Mouse (Mus musculus) kidney, postnatal 25 days (tissue): ENCODE data around the gene Casc1.

ENCODE experiments used
- DNase-seq, 2 experiments: peaks; one replicate each; pipeline ENCODE4 v3.0.0; 2021; ENCODE audit warnings: mixed read lengths in 2 of 2

Casc1 gene

DNA sequence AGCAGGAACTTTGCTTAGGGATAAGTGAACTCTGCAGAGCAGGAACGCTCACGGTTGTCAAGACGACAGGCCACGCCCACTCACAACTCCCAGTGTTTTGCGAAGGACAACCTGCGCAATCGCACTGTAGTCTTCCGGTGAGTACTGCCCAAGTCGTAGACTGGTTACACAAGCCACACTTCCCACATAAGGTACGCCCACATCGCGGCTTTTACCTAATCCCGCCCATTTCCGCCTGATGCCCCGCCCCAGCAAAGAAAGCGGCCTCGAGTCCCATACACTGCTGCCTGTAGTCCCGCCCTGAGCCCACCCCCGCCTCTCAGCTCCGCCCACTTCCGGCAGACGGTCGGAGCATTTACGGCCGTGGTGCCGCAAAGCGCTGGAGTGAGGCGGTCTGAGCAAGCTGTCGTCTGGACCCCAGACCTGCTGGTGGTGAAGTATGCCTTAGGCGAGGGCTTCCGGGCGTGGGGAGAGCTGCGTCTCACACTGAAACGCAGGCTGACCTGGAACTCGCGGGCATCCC is at the start of gene Casc1, which contains the start of gene Etfrf1:
TSS of gene Casc1 (minus strand) at position 190 of the 523 bp plus-strand sequence.
TSS of gene Etfrf1 (plus strand) at position 319 of the 523 bp plus-strand sequence.
- peak; percentile 100 for DNase-seq

DNA sequence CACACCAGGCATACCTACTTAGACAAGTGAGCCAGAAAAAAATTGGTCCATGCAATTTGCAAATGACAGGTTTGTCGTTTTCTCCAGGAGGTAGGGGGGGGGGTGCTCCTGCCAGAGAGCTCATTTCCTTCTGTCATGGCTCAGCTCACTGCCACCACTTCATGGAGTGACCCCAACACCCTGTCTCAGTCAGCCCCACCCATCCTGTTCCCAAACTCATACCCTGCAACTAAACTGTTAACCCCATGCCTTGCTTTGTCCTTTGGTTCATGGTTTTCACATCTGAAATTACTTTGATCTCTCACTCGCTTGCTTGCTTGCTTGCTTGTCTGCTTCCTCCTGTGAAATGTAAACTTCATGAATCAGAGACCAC is 45.9 kb upstream of the Casc1 start:
- no peak for DNase-seq

DNA sequence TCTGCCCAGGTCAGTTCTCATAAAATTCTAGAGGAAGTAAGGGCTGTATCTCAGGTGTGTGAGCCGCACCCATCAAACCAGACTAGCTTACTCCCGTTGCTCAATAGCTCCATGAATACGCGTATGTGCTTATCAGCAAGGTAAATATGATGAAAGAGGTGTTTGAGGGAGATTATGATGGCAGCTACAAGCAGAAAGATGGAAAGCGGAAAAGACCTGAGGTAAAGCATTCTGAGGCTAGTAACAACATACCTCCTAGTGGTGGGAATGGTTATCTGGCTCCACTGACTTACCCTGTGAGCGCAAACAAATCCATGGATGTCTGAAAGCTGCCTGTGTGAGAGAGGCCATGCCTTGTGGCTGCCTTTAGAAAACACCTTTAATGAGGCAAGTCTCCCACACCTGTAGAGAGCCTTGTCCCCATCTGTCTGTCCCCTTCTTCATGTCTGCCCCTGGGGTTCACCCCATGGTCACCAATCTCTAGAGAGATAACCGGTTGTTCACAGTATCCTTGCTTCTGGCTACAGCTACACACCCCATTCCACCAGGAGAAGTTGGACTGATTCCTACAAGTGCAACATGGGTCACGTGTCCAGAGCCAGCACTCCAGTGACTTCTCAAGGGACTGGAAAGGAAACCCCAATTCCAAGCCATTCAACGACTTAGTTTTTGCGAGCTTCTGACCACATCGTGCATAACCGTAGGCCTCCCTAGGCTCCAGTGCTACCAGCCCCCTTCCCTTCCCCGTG is 45.3 kb upstream of the Casc1 start:
- peak; percentile 30 to 51 for DNase-seq

DNA sequence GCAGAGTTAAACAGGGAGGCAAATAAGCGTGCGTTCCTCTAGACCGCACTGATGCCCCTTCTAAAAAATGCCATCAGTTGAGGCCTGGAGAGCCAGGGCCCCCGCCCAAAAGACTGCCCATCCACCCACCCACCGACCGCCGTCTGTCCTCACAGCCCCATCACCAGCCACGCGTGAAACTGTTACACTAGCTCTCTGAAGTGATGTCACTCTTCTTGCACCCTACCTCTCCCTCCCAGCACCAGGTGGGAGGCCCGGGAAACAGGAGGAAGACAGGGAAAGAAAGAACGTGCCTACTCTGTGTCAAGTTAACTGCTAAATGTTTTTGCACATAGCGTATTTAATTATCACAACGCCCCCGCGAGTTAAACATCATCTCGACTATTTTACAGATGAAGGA is 40.0 kb upstream of the Casc1 start:
- DNase-seq, result no peak

DNA sequence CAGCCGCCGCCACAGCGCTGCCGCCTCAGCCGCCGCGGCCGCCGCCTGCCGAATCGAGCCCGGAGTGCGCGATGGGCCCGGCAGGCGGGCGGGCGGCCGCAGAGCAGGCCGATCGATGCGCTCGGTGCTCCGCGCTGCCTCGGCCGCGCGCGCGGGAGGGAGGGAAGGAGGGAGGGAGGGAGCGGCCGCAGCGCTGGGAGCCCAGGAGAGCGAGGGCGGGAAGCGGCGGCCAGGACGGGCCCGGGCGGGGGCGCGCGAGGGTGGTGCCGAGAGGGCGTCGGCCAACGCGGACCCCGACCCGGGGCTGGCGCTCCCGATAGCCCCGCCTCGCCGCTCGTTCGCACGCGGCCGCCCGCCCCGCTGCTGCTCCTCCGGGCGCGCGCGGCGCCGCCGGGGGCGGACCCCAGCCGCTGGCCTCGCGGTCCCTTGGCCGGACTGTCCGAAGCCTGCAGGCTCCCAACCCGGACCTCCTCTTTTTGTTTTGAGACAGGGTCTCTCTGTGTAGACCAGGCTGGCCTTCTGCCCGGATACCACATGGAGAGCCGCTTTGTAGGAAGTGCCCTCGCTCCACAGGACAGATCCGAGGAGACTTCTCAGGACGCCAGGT is 39.5 kb upstream of the Casc1 start, which contains the start of gene Kras:
TSS of gene Kras (minus strand) at position 55 of the 607 bp plus-strand sequence.
- peak; percentile 90 to 96 for DNase-seq

DNA sequence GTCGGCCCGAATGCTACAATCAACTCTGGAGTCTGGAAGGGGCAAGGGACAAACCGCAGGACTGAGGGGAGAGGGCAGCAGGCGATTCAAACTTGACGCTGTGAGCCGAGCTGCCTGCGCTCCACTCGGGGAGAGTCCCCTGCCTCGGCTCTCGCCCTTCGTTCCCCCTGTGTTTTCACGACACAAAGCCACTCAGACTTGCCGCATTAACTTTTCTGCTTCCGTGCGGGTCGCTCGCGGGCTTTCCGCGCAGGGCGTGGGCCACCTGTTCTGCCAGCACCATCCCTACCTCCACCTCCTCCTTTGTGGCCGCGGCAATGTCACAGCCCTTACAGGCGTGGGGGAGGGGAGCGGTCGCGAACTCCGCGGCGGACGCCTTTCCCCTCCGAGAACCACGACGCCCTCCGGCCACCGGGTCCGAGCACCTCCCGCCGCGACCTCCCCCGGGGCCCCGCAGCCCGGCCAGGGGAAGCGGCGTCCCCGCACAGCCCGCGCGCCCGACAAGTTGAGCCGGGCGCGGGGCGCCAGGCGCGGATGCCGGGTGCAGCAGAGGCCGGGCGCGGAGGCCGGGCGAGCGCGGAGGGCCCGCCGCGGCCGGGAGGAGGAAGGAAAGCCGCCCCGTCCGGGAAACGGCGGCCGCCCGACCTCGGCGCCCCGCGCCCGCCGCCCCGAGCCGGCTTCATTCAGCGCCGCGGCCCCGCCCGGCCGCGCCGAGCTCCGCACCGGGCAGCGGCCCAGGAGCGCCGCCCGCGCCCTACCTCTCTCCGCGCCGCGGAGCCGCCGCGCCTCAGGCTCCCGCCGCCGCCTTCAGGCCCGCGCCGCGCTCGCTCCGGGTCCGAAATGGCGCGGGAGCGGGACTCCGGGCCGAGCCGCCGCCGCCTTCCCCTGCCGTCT is 38.7 kb upstream of the Casc1 start:
- DNase-seq, result peak; percentile 62 to 68

DNA sequence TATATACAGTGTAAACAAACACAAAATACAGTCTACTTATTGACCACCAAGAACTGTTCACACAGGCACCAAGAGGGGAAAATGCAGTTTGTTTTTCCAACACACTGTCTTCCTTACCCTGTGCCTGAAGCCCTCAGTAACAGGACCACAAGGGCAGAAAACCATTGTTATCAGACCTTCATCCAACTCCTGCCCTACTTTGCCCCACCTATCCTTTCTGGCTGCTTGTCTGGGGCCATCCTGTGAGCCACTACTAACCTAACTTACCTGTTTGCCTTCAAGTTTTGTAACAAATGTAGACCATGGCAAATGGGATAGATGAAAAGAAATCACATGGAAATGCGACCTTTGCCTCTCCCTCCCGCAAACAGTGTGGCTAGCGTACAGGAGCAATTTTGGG is 37.1 kb upstream of the Casc1 start:
- DNase-seq, result no peak

DNA sequence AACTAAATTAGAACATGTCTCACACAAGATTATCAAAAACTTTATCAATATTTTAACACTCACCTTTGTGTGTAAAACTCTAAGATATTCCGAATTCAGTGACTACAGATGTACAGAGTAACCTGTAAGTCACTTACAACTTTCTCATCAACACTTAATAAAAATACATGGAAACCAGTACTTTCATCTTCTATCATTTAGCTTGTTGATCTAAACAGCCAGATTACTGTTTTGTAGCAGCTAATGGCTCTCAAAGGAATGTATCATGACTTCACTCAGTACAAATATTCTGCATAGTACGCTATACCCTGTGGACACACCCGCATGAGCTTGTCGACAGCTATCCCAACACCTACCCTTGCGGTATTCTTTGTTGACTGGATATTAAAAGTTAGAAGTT is 36.0 kb upstream of the Casc1 start:
- DNase-seq, result no peak

DNA sequence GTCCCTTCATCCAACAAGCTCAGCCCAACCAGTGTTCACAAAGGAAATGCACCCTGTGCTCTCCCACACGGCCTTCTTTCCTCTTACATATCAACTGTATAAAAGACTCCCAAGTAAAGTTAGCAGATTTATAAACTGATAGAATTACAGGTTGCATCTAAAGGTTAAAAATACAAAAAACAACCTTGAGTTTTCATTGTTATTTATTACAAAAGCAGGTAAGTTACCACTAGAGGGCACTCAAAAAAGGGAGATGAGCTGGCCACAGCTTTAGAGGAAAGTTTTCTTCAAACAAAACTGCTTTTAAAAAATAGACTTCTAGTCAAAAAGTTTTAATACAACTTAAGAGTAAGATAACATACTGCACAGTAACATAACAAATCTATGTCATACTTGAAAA is 31.7 kb upstream of the Casc1 start:
- no peak for DNase-seq

DNA sequence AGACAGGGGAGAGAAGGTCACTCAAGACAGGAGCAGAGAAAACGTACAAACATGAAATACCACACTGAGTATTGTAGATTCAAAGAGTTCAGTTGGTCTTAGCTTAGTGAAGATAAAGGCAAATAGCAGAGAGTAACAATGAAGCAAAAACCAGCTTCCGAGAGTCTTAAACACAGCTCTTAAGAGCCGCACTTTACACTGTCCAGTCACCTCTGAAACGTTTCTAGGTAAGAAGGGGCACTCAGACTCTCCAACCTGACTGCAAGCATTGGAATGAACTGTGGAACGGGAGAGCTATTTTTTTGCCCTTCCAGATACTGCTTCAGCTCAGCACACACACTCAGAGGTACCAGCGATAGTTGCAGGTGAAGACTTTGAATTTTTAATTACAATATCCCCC is 29.5 kb upstream of the Casc1 start:
- no peak for DNase-seq

DNA sequence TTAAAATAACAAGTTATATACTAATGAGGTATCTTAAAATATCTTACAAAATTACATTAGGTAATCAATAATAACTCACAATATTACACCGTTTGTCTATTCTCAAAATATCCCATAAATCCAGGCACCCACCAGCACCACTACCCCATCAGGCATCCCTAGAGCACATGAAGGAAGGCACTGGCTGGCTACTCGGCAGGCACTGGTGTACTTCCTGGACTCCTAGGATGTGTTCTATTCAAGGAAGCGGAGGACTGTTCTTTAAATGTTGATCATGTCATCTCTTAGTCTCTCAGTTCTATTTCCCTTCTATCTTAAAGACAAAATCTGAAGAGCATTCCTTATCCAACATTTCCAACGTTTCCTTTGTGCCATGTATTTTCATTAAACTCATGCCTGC is 26.3 kb upstream of the Casc1 start:
- no peak for DNase-seq

DNA sequence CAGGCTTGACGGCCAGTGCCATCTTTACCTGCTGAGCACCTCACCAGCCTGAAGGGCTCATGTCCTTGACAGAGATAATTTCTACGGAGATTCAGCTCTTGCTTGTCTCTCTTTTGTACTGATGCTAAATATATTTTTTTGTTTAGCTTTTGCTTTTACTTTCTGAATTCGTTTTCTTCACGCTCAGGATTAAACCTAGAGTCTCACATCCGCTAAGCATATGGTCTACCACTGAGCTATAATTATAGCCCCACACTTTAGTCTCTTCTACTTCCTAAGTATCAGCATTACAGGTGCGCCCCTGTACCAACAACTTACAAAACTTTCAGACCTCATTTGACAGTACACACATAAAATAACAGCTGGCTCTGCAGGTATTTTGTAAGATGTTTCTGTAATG is 24.6 kb upstream of the Casc1 start:
- DNase-seq, result no peak

DNA sequence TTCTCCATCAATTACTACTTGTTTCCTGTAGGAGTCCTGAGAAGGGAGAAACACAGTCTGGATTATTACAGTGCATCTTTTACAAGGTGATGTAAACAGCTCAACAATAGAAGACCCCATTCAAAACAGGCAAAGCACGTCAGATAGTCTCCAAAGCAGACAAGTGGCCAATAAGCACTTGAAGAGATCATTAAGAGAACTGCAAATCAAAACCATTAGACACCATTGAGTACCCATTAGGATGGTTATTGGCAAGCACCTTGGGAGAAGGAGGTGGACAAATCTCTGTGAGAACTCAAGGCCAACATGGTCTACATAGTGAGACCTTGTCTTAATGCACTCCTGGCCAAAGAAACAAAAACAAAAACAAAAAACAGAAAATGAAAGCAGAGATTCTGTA is 23.6 kb upstream of the Casc1 start:
- no peak for DNase-seq

DNA sequence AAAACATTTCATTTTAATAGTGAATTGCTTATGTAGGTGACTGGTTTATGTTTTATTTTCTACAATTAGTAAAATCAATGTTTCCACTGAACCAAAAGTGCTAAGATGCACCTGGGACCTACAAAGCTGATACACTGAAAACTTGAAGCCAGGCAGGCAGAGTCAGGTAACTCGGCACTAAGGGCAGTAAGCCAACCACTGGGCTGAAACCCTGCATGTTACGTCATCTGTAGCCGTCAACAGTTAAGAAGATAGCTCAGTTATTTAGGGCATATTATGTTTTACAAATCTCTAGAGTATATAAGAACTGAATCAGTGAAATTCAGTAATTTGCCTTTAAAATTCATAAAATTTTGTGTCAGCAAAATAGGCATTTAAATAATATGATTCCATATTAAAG is 15.5 kb upstream of the Casc1 start:
- no peak for DNase-seq

DNA sequence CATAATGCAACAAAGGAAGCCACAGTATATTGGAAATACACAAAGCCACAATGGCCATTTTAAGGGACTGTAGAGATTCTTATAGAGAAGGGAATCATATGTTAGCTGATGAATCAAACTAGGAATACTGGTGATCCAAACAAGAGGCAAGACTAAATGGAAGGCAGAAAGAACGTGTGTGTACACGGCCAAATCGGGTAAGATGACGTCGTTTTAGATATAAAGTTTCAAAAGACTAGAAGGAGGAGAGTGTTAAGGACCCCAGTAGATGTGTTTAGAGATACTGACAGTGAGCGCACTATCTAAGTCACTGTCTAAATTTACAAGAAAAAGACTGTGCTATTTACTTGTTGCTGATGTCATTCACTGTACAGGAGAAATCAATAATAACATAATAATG is 13.4 kb upstream of the Casc1 start:
- DNase-seq, result no peak

DNA sequence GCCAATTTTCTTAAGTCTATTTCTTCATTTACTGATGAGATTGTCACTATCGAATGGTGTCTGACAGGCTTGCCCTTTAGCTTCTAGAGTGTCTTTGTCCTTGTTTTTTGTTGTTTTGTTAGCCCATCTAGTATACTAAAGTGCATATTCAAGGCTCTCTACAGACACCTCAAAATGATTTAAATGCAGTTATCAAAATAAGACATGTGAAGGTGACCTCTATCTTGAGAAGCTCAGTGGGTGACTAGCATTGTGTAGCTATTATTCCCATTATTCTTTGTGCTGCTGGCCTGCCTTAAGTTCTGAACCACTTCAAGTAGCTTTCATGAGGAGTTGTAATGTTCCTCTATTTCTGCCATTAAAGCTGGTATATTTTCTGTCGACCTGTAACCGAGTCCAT is 5.0 kb upstream of the Casc1 start:
- DNase-seq, result no peak

DNA sequence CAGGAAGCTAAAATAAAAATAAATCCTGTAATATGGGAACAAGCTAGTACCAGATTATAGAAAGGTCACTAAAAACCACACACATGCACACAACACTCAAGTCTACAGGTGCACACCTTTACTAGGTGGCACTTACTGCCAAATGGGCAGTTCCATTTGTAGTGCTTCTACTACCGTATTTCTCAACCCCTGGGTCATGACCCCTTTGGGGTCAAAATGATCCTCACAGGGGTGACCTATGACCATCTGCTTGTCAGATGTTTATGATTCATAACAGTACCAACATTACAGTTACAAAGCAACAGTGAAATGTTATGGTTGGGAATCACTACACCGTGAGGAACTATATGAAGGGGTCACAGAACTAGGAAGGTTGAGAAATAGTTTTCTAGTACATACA is 3.1 kb upstream of the Casc1 start:
- no peak for DNase-seq

DNA sequence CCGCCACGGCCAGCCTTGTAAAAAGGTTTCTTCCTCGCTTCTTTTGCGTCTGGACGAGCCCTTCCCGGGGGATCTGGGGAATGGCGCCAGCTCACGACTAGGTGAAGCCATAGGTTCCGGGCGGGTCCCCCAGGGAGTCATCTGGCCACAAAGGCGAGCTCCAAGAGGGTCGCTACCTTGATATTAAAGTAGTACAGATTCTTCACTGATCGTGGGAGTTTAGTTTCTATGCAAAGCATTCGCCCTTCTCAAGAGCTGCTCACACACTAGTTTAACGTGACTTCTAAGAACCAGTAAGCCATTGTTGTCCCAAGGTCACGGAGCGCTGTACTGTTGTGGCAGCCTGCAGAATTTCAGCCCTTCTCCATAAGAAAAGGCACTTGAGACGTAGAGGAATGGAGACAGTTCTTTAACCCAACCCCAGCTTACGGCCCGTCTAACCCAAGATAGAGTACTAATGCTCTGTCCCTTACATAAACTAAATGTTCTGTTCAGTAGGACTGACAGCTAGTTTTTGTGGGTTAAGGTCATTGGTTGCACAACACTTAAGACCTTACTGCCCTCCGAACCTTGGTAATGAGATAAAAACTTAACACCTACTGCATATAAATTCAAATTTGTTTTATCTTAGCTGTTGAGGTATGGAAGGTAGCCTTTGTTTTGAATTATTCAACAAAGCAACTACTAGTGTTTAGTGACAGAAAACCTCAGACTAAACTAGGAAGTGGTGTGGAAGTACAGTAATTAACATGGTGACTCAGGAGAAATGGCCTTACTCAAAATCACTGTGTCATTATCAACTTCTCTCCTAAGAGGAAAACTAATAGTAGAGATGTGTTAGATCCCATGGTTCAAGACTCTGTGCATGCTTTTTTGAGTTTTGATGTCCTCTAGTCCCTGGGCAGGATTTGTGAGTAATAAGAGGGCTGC is 836 bp upstream of the Casc1 start:
- DNase-seq, result peak in 1 of 2 experiments; percentile 16

DNA sequence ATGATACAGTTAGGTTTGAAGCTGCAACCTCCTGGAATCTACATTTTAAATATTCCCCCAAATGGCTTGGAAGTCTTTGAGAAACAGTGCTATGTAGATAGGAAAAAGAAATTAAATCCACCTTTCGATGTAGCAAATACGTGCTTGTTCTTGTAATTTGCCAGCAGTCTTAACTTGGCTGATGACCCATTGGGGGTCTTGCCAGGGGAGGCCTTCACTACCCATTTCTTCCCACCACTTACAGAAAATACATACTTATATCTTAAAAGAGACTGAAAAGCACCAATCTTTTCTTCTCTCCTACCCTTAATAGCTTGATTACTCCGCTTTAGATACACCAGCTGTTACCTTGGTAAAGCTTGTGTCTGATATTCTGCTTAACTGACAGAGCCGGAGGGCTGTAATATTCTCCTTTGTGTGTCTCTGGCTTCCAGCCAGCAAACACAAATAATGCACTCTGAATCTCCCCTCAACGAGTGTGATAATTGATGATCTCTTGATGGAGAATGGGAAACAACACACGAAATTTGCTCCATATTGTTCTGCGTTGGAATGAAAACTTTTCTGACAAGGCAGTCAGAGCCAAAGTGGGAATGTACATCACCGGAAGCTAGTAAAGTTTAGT is 637 bp downstream of the Casc1 start:
- DNase-seq, result no peak

DNA sequence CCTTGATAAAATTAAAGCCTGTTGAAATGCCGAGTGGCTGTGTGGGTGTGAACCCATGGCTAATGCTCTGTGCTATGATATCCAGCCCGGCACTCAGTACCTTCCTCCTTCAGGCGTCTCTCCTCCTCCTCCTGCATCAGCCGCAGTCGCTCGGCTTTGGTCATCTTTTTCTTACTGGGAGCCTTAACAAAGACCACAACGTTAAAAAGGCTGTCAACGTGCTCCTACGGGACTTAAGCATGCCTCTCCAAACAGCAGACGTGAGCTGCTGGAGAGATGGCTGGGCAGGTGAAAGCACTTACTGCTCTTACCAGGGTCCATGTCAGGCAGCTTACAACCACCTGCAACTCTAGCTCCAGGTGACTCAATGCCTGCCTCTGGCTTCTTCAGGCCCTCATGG is 5.7 kb downstream of the Casc1 start:
- no peak for DNase-seq

DNA sequence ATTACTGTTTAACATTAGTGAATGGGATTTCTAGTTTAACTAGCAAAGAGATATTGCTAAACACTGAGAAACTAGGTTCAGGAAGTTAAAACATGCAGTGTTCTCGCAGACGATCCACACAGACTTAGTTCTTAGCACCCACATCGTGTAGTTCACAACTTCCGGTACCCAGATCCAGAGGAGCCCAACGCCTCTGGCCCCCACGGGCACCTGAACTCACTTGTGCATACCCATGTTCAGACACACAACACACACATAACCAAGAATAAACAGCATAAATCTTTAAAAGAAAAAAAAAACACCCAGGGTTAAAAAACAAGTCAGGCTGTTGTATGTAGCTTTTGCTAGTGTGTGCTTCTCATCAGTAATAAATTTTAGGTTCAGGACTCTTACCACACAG is 6.4 kb downstream of the Casc1 start:
- no peak for DNase-seq
